Mouse (Mus musculus): ENCODE results near the gene Prkce. TPM values are rescaled to one million over a fixed set of nuclear protein-coding genes. Genes with fewer than 3 reads are reported as not detected.

Gene Prkce
- polyA plus RNA-seq, 1 experiment from 2014 or later = 9.0 TPM

DNA sequence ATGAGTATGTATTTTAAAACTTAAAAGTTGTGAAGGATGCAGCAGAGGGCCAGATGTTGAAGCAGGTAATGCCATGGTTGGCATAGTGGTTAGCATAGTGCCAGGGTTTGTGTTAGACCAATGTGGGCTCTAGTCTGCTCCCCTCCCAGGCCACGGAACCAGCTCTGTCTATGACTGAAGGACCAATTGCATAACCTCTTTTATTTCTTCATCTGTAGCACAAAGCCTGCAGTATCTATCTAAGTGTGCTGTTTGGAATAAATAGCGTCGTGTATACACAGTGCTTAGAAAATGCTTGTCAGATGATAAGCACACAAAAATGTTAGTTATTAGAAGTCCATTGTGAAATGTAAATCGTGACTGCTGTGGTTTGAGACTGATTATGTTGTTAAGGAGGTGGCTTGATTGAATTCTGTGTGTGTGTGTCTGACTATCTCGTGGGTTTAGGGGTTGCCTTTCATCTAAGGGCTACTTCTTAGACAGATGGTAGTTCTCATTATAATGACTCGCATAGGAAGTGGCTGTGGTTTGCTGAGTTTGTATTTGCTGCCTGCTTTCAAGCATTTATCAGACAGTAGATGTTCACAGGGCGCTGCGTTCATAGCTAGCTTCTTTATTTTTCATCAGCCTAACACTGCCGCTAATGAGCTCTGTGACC lies 17.1 kb downstream of the Prkce start:
- H3K4me1 ChIP-seq = peaks cover 16% of the 10 kb centered on the region
- H3K27me3 ChIP-seq = no peaks in the 10 kb centered on the region
- H3K4me2 ChIP-seq = no peak overlapping the region
- no peaks in the 10 kb centered on the region for H3K36me3 ChIP-seq
- WGBS = 60% methylated on average over 9 of the region's 9 CpGs
- no peaks in the 10 kb centered on the region for H3K9me3 ChIP-seq
- no peak overlapping the region for H3K27ac ChIP-seq
- H3K4me3 ChIP-seq = no peak overlapping the region
- no peak overlapping the region for H3K9ac ChIP-seq
- ATAC-seq (ENCODE audit: insufficient number of reproducible peaks, insufficient read depth, low FRiP score, low TSS enrichment, low read depth) = no peak

DNA sequence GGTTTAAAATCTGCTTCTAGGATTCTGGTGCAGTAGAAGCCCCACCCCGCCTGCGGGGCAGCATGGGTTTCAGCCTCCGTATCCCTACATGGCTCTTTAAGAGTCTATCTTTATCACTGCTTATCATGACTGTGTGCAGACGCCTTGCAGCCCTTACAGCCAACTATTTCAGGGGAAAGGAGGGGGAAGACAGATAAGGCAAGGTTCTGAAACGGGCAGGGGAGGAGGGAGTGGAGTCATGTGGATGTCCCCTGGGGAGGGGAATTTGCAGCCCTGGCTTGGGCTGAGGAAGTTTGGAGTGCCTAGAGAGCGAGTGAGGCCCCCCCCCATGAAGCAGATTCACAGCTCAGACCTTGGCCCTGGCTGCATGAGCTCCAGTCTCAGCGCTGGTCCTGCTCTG lies 18.0 kb downstream of the Prkce start:
- no peak overlapping the region for H3K9ac ChIP-seq
- H3K4me1 ChIP-seq = peaks cover 16% of the 10 kb centered on the region
- H3K9me3 ChIP-seq = no peaks in the 10 kb centered on the region
- 38% methylated on average over 7 of the region's 7 CpGs for WGBS
- H3K27me3 ChIP-seq = no peaks in the 10 kb centered on the region
- H3K4me2 ChIP-seq = no peak overlapping the region
- no peaks in the 10 kb centered on the region for H3K36me3 ChIP-seq
- H3K4me3 ChIP-seq = no peak overlapping the region
- H3K27ac ChIP-seq = no peak overlapping the region
- no peak for ATAC-seq (ENCODE audit: insufficient number of reproducible peaks, insufficient read depth, low FRiP score, low TSS enrichment, low read depth)

DNA sequence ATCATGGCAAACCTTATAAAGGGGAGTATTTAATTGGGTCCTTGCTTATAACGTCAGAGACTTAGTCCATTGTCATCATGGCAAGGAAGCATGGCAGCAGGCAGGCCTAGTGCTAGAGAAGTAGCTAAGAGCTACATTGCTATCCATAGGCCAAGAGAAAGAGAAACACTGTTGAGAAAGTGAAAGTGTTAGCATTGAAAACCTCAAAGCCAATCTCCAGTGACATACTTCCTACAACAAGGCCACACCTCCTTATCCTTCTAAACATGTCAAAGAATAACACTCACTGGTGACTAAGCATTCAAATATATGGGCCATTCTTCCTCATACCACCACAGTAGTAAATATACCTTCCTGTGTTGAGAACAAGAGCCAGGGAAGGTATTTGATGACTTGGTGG lies 20.2 kb downstream of the Prkce start:
- Histone ChIP-seq H3K36me3 (no peaks in the 10 kb centered on the region), H3K4me1 (peaks cover 16% of the 10 kb centered on the region), H3K27me3 (no peaks in the 10 kb centered on the region), H3K9me3 (no peaks in the 10 kb centered on the region), H3K27ac (no peak overlapping the region), H3K4me3 (no peak overlapping the region), H3K9ac (no peak overlapping the region), H3K4me2 (no peak overlapping the region)
- 83% methylated on average over 1 of the region's 1 CpGs for WGBS
- ATAC-seq (ENCODE audit: insufficient number of reproducible peaks, insufficient read depth, low FRiP score, low TSS enrichment, low read depth) = no peak

DNA sequence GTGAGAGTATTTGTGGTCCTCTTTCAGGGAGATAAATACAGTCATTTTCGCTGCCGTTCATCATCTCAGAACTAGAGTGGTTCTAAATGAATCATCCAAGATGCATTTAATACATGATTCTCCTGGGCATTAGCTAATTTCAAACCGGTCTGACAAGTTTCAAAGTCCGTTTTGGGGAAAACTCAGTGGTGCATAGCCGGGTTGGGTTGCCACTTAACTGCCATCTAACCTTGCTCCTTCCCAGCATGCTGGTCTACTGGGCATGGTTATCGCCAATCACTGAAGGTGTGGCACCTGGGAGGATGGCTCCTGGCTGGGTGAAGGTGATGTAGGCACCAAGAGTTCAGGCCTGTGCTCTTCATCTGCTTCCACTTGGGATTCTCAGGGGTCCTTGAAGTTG lies 26.4 kb downstream of the Prkce start:
- no peaks in the 10 kb centered on the region for H3K36me3 ChIP-seq
- H3K4me1 ChIP-seq = peaks cover 6% of the 10 kb centered on the region; the same call in 1 of the 2 replicates
- H3K27me3 ChIP-seq = no peaks in the 10 kb centered on the region
- H3K27ac ChIP-seq = no peak overlapping the region
- WGBS = 79% methylated on average over 6 of the region's 6 CpGs
- no peak overlapping the region for H3K4me2 ChIP-seq
- H3K9me3 ChIP-seq = no peaks in the 10 kb centered on the region
- H3K9ac ChIP-seq = no peak overlapping the region
- no peak for ATAC-seq (ENCODE audit: insufficient number of reproducible peaks, insufficient read depth, low FRiP score, low TSS enrichment, low read depth)
- no peak overlapping the region for H3K4me3 ChIP-seq

DNA sequence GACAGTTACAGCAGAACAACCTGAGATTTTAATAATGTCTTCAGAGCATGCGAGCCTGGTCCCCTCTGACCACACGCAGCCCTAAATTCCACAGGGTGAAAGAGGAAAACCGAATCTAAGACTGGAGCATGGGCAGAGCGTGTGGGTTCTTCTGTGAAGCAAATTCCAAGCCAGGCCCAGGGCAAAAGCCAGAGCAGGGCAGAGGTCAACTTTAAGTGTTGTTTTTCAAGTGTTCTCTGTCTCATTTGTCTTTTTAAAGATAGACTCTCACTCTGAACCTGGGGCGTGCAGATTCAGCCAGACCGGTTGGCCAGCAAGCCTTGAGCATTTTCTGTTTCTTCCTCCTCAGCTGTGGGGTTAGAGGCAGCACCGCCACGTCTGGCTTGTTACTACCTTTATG lies 27.3 kb downstream of the Prkce start:
- Histone ChIP-seq H3K27ac (no peak overlapping the region), H3K36me3 (no peaks in the 10 kb centered on the region), H3K9me3 (no peaks in the 10 kb centered on the region), H3K4me2 (no peak overlapping the region), H3K4me3 (no peak overlapping the region), H3K4me1 (peaks cover 6% of the 10 kb centered on the region; the same call in 1 of the 2 replicates), H3K27me3 (no peaks in the 10 kb centered on the region), H3K9ac (no peak overlapping the region)
- no peak for ATAC-seq (ENCODE audit: insufficient number of reproducible peaks, insufficient read depth, low FRiP score, low TSS enrichment, low read depth)
- WGBS = 81% methylated on average over 8 of the region's 8 CpGs

DNA sequence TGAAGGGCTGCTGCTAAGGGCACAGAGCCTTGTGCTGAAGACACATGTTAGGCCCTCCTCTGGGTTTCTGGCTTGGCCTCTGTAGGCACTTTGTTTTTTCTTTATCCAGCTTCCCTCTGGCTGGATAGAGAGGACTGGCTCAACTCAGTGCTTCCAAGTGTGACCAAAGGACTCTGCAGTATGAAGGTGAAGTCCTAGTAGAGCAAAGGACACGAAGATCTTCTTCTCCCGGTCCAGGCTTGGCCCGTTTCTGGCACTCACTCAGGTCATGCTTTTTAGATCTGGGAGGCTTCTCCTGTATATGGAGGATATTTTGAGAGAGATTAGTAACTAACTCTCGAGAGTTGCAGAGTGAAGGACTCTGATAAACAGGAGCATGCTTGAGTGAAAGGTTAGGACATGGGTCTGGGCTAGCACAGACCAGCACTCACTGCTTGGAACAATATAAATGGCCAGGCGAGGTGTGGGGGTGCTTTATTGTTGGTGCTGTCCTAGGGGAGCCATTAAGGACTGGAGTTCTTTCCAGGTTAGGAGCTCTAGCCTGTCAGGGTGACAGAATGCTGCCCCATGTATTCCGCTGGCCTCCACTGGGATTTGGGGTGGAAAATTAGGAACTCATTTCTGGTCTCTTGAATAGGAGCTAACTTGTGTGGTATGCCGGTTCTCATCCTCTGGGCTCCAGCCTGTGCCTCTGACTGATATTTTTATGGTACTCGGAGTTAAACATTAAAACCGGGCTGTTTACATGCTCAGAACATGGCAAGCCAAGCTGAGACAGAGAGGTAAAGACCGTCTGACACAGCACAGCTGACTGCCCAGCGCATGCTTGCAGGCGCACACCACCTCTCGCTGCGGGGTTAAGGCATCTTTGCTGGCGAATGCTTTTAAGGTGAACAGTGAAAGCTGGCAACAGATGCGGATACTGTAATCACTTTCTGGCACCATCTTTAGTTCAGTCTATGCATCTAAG lies 31.2 kb downstream of the Prkce start:
- no peak for ATAC-seq (ENCODE audit: insufficient number of reproducible peaks, insufficient read depth, low FRiP score, low TSS enrichment, low read depth)
- no peak overlapping the region for H3K4me3 ChIP-seq
- peaks cover 13% of the 10 kb centered on the region; the same call in 1 of the 2 replicates for H3K4me1 ChIP-seq
- no peak overlapping the region for H3K4me2 ChIP-seq
- no peak overlapping the region for H3K9ac ChIP-seq
- H3K36me3 ChIP-seq = no peaks in the 10 kb centered on the region
- no peak overlapping the region for H3K27ac ChIP-seq
- H3K9me3 ChIP-seq = no peaks in the 10 kb centered on the region
- H3K27me3 ChIP-seq = no peaks in the 10 kb centered on the region
- WGBS = 86% methylated on average over 16 of the region's 16 CpGs

DNA sequence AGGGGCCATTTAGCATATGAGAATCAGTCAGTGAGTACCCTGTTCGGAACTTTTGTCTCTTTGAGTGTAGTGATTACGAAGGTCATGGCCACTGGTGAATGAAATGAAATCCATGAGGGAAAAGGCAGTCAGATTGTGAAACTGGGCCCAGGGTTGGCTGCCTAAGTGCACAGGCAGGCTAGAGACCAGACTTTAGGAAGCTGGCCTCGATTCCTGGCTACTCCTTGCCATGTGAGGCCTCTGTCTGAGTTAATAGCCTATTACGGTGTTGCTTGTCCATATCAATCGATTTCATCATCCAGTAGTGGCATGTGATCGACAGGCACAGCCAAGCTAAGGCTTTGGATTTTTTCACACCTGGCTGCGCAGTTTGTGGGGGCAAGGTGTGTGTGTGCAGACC lies 34.4 kb downstream of the Prkce start:
- no peak overlapping the region for H3K27ac ChIP-seq
- ATAC-seq (ENCODE audit: insufficient number of reproducible peaks, insufficient read depth, low FRiP score, low TSS enrichment, low read depth) = no peak
- H3K9ac ChIP-seq = no peak overlapping the region
- H3K9me3 ChIP-seq = no peaks in the 10 kb centered on the region
- no peak overlapping the region for H3K4me2 ChIP-seq
- no peaks in the 10 kb centered on the region for H3K36me3 ChIP-seq
- WGBS = 91% methylated on average over 7 of the region's 7 CpGs
- peaks cover 14% of the 10 kb centered on the region; the same call in 1 of the 2 replicates for H3K4me1 ChIP-seq
- H3K4me3 ChIP-seq = no peak overlapping the region
- no peaks in the 10 kb centered on the region for H3K27me3 ChIP-seq

DNA sequence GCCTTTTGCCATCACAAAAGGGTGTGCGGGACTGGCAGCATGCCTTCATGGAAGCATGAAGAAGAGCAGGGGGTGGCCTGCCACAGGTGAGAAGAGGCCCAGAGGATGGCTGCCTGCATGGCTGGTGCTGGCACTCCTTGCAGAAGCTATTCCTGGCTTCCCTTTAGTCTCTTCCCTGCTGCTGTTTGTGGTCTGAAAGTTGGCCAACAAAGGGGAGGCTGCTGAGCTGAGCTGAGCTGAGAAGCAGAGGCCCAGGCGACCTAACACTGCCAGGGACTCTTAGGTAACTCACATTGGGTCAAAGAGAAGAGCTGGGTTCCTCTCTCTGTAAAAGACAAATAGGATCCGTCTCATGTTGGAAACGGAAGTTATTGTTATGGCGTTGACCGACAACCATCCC lies 35.4 kb downstream of the Prkce start:
- H3K27ac ChIP-seq = no peak overlapping the region
- no peak overlapping the region for H3K4me2 ChIP-seq
- no peak for ATAC-seq (ENCODE audit: insufficient number of reproducible peaks, insufficient read depth, low FRiP score, low TSS enrichment, low read depth)

DNA sequence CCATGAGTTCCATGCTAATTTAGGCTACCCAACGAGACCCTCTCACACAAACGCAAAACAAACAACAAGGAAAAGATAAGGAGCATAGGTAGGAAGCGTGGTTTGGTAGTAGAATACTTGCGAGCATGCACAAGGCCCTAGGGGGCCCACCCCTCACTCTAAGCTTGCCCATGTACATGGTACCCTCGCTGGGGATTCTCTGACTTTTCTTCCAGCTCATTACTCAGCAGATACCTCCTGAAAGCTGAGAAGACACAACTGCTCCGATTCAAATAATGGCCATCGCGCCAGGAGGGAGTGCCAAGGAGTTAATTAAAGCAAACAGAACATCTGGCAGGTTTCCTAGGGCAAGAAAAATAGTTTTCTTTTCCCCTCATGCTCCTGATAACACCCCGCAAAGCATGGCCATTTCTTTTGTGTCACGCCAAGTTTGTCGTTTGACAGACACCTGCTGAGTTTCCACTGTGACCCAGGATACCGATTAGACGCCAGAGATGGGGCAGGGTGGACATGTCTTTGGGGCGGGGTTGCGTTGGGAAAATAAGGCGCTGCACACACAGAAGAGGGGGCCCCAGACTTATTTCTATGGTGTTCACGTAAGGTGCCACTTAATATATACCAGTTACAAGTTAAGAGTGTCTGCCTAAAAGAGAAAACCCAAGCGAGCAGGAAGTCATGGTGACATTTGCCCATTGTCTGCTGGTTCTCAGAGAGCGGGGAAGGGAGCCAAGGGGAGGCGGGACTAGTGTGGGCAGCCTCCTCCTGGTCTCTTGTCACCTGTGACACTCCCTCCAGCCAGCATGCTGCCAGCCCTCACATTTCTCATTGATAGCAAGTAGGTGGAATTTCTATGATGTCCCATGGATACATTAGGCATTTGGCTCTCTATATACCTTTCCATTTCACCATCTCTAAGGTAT lies 36.2 kb downstream of the Prkce start:
- Histone ChIP-seq H3K27ac (no peak overlapping the region), H3K4me1 (peaks cover 9% of the 10 kb centered on the region; the same call in 1 of the 2 replicates), H3K4me3 (no peak overlapping the region), H3K9ac (no peak overlapping the region), H3K4me2 (no peak overlapping the region), H3K9me3 (no peaks in the 10 kb centered on the region), H3K36me3 (no peaks in the 10 kb centered on the region), H3K27me3 (no peaks in the 10 kb centered on the region)
- 73% methylated on average over 20 of the region's 20 CpGs for WGBS
- ATAC-seq (ENCODE audit: insufficient number of reproducible peaks, insufficient read depth, low FRiP score, low TSS enrichment, low read depth) = no peak

More for the DNA sequence above, 35.4 kb downstream of the Prkce start:
- WGBS = 92% methylated on average over 6 of the region's 6 CpGs
- Histone ChIP-seq H3K4me3 (no peak overlapping the region), H3K27me3 (no peaks in the 10 kb centered on the region), H3K9ac (no peak overlapping the region), H3K9me3 (no peaks in the 10 kb centered on the region), H3K36me3 (no peaks in the 10 kb centered on the region), H3K4me1 (peaks cover 9% of the 10 kb centered on the region; the same call in 1 of the 2 replicates)

DNA sequence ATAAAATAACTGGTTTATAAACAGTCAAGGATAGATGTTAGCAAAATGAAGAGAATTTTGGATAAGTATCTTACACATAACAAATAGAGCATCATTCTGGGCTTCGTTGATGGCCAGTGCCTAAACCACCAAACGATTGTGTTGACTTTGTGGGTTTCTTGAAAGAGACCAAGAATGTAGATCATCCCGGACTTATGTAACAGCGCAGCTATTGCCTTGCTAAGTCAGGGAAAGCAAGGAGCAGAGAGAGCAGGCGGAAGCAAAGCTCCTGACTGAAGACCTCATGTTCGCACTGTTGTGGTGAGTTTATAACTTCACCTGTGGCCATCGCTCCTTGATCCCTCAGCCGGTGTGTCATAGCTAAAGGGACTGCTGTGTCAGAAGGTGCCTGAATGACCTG lies 38.7 kb downstream of the Prkce start:
- Histone ChIP-seq H3K4me1 (peaks cover 9% of the 10 kb centered on the region; the same call in 1 of the 2 replicates), H3K4me3 (no peak overlapping the region), H3K4me2 (no peak overlapping the region), H3K9ac (no peak overlapping the region), H3K9me3 (no peaks in the 10 kb centered on the region), H3K27ac (no peak overlapping the region), H3K27me3 (no peaks in the 10 kb centered on the region), H3K36me3 (no peaks in the 10 kb centered on the region)
- ATAC-seq (ENCODE audit: insufficient number of reproducible peaks, insufficient read depth, low FRiP score, low TSS enrichment, low read depth) = no peak
- WGBS = 79% methylated on average over 8 of the region's 8 CpGs

Measured in embryonic facial prominence, embryonic 13.5 days (tissue).